Mouse (Mus musculus) limb, embryonic 14.5 days (tissue): ENCODE results near the gene Tex26. TPM values are rescaled to one million over a fixed set of nuclear protein-coding genes. Genes with fewer than 3 reads are reported as not detected.

ENCODE experiments used
- ATAC-seq: fragments of 200-750 bp; cut with Nextera tagmentation; 2 replicates; pipeline ENCODE4 v1.8.0; 2017; ENCODE audit warnings: low read depth, moderate number of reproducible peaks, moderate TSS enrichment; ENCODE audit not compliant: low FRiP score
- DNase-seq: peaks from one replicate; pipeline ENCODE4 v3.0.0-alpha.2; 2015; ENCODE audit warnings: low spot score
- H3K27ac ChIP-seq: fragments of 300-500 bp; sonication (generic); replicated peaks from 2 replicates; pipeline ENCODE4 v1.5.1; 2014; ENCODE audit warnings: low read depth, mild to moderate bottlenecking, low read length, moderate library complexity, mixed read lengths
- H3K27me3 ChIP-seq: fragments of 300-500 bp; sonication (generic); 2 replicates; pipeline ENCODE4 v1.6.1; 2014; ENCODE audit warnings: low read length, mixed read lengths; ENCODE audit not compliant: control insufficient read depth, insufficient read depth
- H3K36me3 ChIP-seq: fragments of 300-500 bp; sonication (generic); 2 replicates; pipeline ENCODE4 v1.6.1; 2014; ENCODE audit warnings: mild to moderate bottlenecking, low read length, moderate library complexity, mixed read lengths; ENCODE audit not compliant: control insufficient read depth, insufficient read depth
- H3K4me1 ChIP-seq: fragments of 300-500 bp; sonication (generic); 2 replicates; pipeline ENCODE4 v1.6.1; 2014; ENCODE audit warnings: antibody characterized with exemption, low read length, mixed read lengths; ENCODE audit not compliant: control insufficient read depth, insufficient read depth
- H3K4me2 ChIP-seq: fragments of 300-500 bp; sonication (generic); replicated peaks from 2 replicates; pipeline ENCODE4 v1.6.1; 2014; ENCODE audit warnings: low read depth, mild to moderate bottlenecking, low read length, moderate library complexity; ENCODE audit not compliant: severe bottlenecking
- H3K4me3 ChIP-seq: fragments of 300-500 bp; sonication (generic); replicated peaks from 2 replicates; pipeline ENCODE4 v1.5.1; 2014; ENCODE audit warnings: low read length
- H3K9ac ChIP-seq: fragments of 300-500 bp; sonication (generic); 2 replicates; pipeline ENCODE4 v1.6.1; 2014; ENCODE audit warnings: mild to moderate bottlenecking, low read depth, low read length, moderate library complexity; ENCODE audit not compliant: severe bottlenecking
- H3K9me3 ChIP-seq: fragments of 300-500 bp; sonication (generic); 2 replicates; pipeline ENCODE4 v1.6.1; 2016; ENCODE audit warnings: low read length; ENCODE audit not compliant: control insufficient read depth
- POLR2A ChIP-seq: fragments of 200-500 bp; IDR thresholded peaks from 2 replicates; pipeline ENCODE4 v1.8.0; 2012; ENCODE audit warnings: inconsistent platforms, mild to moderate bottlenecking, moderate library complexity, borderline replicate concordance; ENCODE audit not compliant: insufficient read depth, insufficient read length; ENCODE audit errors: extremely low read depth
- WGBS: fragments of 180-500 bp; shearing (Covaris S2); extraction: QIAGEN DNeasy Blood & Tissue Kit; methylation state at CpG from one replicate; pipeline ENCODE4 v1.1.7; 2014; 5-methylcytosine and 5-hydroxymethylcytosine counted together
- polyA plus RNA-seq, 2 experiments: library from polyadenylated mRNA; depleted of rRNA in 1 of 2; stranded (reverse) in 1 of 2; unstranded in 1 of 2; fragments of >200 nt; fragmentation: Nextera tagmentation in 1 of 2; extraction: Ambion mirVana in 1 of 2; gene quantifications; 2 replicates each; pipeline versions ENCODE4 v1.2.1 to v1.2.3; 2012 to 2014

Gene Tex26
- polyA plus RNA-seq (2012; rRNA removed) (0.20 and 0.50 TPM in 2 replicates), polyA plus RNA-seq (2014; fragmentation: Nextera tagmentation; extraction: Ambion mirVana) (0.36 and 0.44 TPM in 2 replicates)

DNA sequence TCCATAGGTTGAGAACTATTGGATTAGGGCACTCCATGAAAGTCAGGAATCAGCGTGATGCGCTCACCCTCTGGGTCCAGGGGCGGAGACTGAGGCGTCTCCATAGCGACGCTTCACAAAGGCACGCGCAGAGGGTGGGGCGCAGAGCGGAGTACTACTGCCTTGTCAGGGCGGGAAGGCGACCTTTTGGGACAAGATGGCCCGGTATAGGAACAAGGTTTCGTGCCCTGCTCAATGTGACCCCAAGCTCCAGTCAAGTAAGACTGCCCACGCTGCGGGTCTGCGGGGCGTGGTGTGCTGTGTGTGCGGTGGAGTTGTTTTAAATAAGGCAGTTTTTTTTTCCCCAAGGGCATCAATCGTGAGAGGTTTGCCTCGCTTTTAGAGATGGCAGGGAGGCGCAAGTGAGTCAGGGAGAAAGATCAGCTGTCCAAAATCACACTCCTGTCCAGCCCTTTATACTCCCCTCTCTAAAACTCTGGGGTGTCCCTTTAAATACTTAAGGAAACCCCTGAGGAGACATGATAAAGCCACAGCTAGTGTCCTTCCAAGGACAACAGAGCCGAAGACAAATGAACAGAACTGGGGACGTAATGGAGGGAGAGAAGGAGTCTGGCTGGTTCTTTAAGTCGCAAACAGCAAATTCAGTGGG is at the start of gene Tex26:
Gene Tex26, plus strand, starts transcription at position 130 of the 649 bp plus-strand sequence.
- Histone ChIP-seq H3K4me3 (peak within 1 kb of the TSS; percentile 45), H3K27ac (peak within 1 kb of the TSS; percentile 75), H3K9me3 (no peaks in the 10 kb centered on the region), H3K4me2 (peak within 1 kb of the TSS; percentile 94), H3K36me3 (no peaks in the 10 kb centered on the region), H3K27me3 (no peaks in the 10 kb centered on the region), H3K9ac (peak within 1 kb of the TSS; percentile 52), H3K4me1 (peaks cover 24% of the 10 kb centered on the region)
- WGBS = under 1% methylated on average over 25 of the region's 25 CpGs
- TF ChIP-seq POLR2A = no peak
- ATAC-seq (peak; percentile 77), DNase-seq (peak; percentile 85)

DNA sequence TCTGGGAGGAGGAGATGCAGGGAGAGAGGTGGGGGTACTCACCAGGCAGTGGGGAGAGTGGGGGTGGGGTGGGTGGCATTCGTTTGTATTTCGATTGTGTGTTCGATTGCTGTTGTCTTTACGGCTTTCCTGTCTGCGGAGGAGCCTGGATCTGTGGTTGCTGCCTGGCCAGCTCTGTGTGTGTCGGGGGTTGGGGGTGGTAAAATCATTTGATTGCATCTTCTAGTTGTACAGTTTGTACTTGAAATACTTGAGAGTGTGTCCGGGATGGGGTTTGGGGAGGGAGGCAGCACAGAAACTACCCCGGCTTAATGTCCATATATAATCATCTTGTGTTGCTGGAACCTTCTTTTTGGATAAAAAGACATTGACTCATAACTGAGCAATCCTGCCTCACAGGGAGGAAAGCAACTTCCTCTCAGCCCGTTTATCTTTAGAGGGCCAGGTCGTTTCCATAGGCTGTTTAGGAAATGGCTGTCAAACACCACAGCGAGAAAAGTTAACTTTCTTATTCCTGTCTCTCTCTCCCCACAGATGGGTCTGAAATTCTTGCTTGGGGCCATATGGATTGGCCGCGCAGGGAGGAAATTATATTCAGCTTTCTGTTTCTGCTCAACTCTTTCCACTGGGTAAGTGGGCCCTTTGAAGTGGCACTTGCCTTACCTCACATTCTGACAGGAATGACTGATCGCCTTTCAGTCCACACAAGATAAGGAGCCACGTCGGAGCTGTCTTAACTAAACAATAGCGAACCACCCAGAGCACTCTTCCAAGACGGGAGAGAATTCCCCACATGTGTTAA is 47.7 kb upstream of the Tex26 start:
- Histone ChIP-seq H3K27me3 (no peaks in the 10 kb centered on the region), H3K27ac (peak overlapping the region; percentile 23; the same call in 1 of the 2 replicates), H3K4me3 (no peak overlapping the region), H3K36me3 (no peaks in the 10 kb centered on the region), H3K4me1 (peaks cover 19% of the 10 kb centered on the region), H3K4me2 (no peak overlapping the region), H3K9ac (0 out of 2 replicates have a peak overlapping the region, but pooled peaks have one; percentile 1), H3K9me3 (peaks cover 5% of the 10 kb centered on the region; the same call in 1 of the 2 replicates)
- WGBS = 18% methylated on average over 18 of the region's 18 CpGs
- ATAC-seq (0 out of 2 replicates have a peak, but pooled peaks have one; percentile 25), DNase-seq (peak; percentile 53)
- no peak for TF ChIP-seq POLR2A

DNA sequence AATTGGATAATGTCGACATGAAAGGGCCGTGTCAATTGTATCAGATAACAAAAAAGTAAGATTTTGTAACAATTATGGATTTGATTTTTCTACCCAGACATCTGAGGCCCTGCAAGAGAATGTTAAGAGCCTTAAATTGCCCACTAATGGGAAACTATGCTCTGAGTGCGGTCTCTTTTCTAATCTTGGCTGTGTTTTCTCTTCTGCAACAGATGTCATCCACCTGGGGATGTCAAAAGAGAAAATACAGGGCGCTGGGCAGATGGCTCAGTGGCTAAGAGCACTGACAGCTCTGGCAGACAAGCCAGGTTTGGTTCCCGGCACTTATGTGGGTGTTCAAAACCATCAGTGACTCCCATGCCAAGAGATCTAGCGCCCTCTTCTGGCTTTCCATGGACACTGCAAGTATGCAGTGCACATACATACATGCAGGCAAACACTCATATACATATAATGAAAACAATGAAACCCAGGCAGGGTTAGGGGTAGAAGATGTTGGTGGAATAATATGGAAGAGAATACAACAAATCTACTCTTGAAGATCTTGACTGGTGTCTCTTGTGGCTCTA is 47.0 kb upstream of the Tex26 start:
- no peak overlapping the region for H3K4me3 ChIP-seq
- peaks cover 19% of the 10 kb centered on the region for H3K4me1 ChIP-seq
- H3K4me2 ChIP-seq = no peak overlapping the region
- H3K27ac ChIP-seq = no peak overlapping the region; the same call in 1 of the 2 replicates
- no peaks in the 10 kb centered on the region for H3K36me3 ChIP-seq
- DNase-seq = no peak
- no peak for TF ChIP-seq POLR2A
- no peaks in the 10 kb centered on the region for H3K27me3 ChIP-seq
- ATAC-seq = no peak
- H3K9me3 ChIP-seq = peaks cover 5% of the 10 kb centered on the region; the same call in 1 of the 2 replicates
- H3K9ac ChIP-seq = no peak overlapping the region
- 61% methylated on average over 6 of the region's 6 CpGs for WGBS

DNA sequence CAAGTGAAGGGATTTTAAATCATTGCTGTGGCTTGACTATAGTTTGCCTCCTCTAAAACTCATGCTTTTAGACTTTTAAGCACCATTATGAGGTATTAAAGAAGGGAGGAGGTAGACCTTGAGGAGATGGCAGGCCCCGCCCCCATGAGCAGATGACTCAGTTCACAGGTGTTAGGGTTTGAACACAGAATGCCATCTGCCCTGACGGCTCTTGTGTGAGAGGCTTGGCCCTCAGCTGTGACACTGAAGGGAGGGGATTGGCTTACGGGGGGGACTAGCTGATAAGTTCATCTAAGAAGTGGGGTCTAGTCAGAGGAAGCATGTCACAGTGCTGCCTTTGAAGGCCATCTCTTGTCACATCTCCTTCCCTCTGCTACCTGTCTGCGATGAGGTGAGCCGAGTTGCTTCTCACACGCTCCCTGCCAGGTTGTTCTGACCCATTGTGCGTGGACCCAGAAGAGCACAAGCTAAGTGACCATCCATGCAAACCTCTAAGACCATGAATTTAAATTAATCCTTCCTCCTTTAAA is 37.9 kb upstream of the Tex26 start:
- no peak for DNase-seq
- no peak for TF ChIP-seq POLR2A
- Histone ChIP-seq H3K4me3 (no peak overlapping the region), H3K4me2 (no peak overlapping the region), H3K27ac (no peak overlapping the region), H3K4me1 (peaks cover 10% of the 10 kb centered on the region), H3K36me3 (no peaks in the 10 kb centered on the region), H3K27me3 (no peaks in the 10 kb centered on the region), H3K9me3 (no peaks in the 10 kb centered on the region), H3K9ac (no peak overlapping the region)
- ATAC-seq = no peak
- WGBS = 86% methylated on average over 7 of the region's 7 CpGs

DNA sequence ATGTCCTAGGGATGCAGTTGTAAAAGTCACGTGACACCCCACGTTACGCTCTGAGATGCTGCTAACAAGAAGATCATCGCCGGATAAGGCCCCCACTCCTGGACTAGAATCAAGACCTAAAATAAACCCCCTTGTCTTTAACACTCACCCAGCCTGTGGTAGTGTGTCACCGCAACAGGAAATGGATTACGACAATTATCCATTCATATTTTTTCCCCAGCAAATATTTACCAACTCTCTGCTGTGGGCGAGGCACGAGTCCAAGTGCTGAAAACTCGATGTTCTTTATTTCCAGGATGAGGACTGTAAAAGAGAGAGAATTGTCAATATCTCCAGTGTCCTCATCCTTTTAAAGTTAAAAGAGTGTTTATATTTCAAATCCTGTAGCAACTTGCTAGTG is 37.4 kb upstream of the Tex26 start:
- no peak overlapping the region for H3K4me3 ChIP-seq
- no peak overlapping the region for H3K9ac ChIP-seq
- H3K4me2 ChIP-seq = no peak overlapping the region
- H3K4me1 ChIP-seq = peaks cover 10% of the 10 kb centered on the region
- H3K27me3 ChIP-seq = no peaks in the 10 kb centered on the region
- TF ChIP-seq POLR2A = no peak
- WGBS = 87% methylated on average over 10 of the region's 10 CpGs
- no peaks in the 10 kb centered on the region for H3K36me3 ChIP-seq
- H3K27ac ChIP-seq = no peak overlapping the region
- DNase-seq = no peak
- ATAC-seq = no peak
- no peaks in the 10 kb centered on the region for H3K9me3 ChIP-seq
